Mouse (Mus musculus): ENCODE measurements at regions not wholly inside any gene's neighbourhood (a gene's known extent, or its start where the extent isn't known, plus 50 kb on each side); places are given as distances from the start of the nearest gene placed in this dataset.

DNA sequence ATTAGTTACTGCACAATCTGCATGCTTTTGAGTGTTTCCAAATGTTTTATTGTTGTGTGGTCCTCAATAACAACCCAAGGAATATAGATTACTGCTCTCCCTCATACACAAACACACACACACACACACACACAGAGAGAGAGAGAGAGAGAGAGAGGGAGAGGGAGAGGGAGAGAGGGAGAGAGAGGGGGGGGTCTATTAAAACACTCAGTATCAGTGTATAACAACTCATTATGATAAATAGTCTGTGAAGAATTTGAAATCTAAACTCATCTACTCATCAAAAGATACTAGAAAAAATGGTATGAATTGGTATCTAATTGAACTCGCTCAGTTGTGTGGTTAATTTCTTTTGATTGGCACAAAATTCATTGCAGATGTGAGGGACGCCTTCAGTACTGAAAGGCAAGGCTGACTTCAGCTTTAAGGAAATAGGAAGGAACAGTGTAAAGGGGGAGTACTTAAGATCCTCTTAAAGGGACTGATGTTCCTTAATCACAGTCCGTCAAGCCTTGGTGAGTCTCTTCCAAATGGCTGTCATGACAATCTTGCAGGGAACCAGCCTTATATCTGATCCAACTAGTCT lies 72.6 kb upstream of the Npy2r start:
- no peaks in the 10 kb centered on the region for H3K27me3 ChIP-seq
- H3K4me3 ChIP-seq (replicated peaks), result no peak overlapping the region
- no peaks in the 10 kb centered on the region for H3K4me1 ChIP-seq
- no peak overlapping the region for H3K4me2 ChIP-seq
- H3K9me3 ChIP-seq (replicated peaks), result no peaks in the 10 kb centered on the region
- H3K27ac ChIP-seq, result no peak overlapping the region
- 85% methylated on average over 3 of the region's 3 CpGs for WGBS
- H3K36me3 ChIP-seq, result no peaks in the 10 kb centered on the region
- ATAC-seq (replicated peaks; ENCODE audit: low FRiP score), result no peak
- no peak overlapping the region for H3K9ac ChIP-seq

GRCm38 (mm10) chr3:82619371-82619770 lies 71.5 kb upstream of the Npy2r start:
- no peak overlapping the region for H3K4me2 ChIP-seq
- H3K4me1 ChIP-seq, result no peaks in the 10 kb centered on the region
- no peaks in the 10 kb centered on the region for H3K9me3 ChIP-seq (replicated peaks)
- H3K4me3 ChIP-seq (replicated peaks), result no peak overlapping the region
- no peaks in the 10 kb centered on the region for H3K27me3 ChIP-seq
- 85% methylated on average over 5 of the region's 5 CpGs for WGBS
- no peak for ATAC-seq (replicated peaks; ENCODE audit: low FRiP score)
- no peaks in the 10 kb centered on the region for H3K36me3 ChIP-seq
- no peak overlapping the region for H3K27ac ChIP-seq
- no peak overlapping the region for H3K9ac ChIP-seq

GRCm38 (mm10) chr3:82601880-82602279 lies 54.0 kb upstream of the Npy2r start:
- H3K27me3 ChIP-seq, result no peaks in the 10 kb centered on the region
- no peak overlapping the region for H3K27ac ChIP-seq
- H3K4me2 ChIP-seq, result no peak overlapping the region
- no peaks in the 10 kb centered on the region for H3K36me3 ChIP-seq
- H3K9me3 ChIP-seq (replicated peaks), result no peaks in the 10 kb centered on the region
- H3K9ac ChIP-seq, result no peak overlapping the region
- peak; percentile 82 for ATAC-seq (replicated peaks; ENCODE audit: low FRiP score)
- 63% methylated on average over 4 of the region's 4 CpGs for WGBS
- H3K4me1 ChIP-seq, result no peaks in the 10 kb centered on the region
- H3K4me3 ChIP-seq (replicated peaks), result no peak overlapping the region

DNA sequence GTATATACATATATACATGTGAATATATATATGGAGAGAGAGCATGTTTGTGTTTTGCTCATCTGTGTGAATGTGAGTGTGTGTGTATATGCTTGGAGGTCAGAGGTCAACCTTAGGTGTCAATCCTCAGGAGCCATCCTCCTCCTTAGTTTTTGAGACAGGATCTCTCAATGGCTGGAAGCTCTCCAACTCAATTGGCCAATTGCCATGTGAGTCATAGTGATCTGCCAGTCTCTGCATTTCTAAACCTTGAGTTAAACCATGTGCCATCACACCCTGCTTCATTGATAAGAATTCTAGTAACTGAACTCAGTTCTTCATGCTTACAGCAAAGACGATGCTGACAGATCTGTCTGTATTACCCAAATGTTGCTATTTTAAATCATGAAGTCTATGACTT lies 50.8 kb upstream of the Npy2r start:
- Histone ChIP-seq H3K4me2 (no peak overlapping the region), H3K9ac (no peak overlapping the region), H3K4me3 (replicated peaks) (no peak overlapping the region), H3K27me3 (no peaks in the 10 kb centered on the region), H3K36me3 (no peaks in the 10 kb centered on the region), H3K4me1 (no peaks in the 10 kb centered on the region), H3K27ac (no peak overlapping the region), H3K9me3 (replicated peaks) (no peaks in the 10 kb centered on the region)
- 85% methylated on average over 1 of the region's 1 CpGs for WGBS
- ATAC-seq (replicated peaks; ENCODE audit: low FRiP score), result no peak

Data from kidney, embryonic 15.5 days (tissue).